Mouse (Mus musculus) megakaryocyte, adult 5-6 weeks (primary cell): ENCODE results near the gene Grip1. TPM values are rescaled to one million over a fixed set of nuclear protein-coding genes. Genes with fewer than 3 reads are reported as not detected.

ENCODE experiments used
- ATAC-seq: 2 replicates; pipeline ENCODE4 v1.8.0; 2016; ENCODE audit warnings: mild to moderate bottlenecking, inconsistent platforms; ENCODE audit not compliant: poor library complexity, severe bottlenecking
- total RNA-seq, 2 experiments: library from RNA; stranded (forward) in 1 of 2; stranded (reverse) in 1 of 2; fragments of 153-499, 151-499 nt in 1 of 2; fragments of 221-1000, 200-1000 nt in 1 of 2; gene quantifications; 2 replicates each; pipeline versions ENCODE4 v1.2.3 to v1.2.4; 2015 to 2017

Grip1 gene
- total RNA-seq, 2 experiments from 2014 or later = not detected

- no peak for ATAC-seq
Observed at GRCm38 (mm10) chr10:119558432-119558831, 104.8 kb downstream of the Grip1 start.

- ATAC-seq = no peak
Observed at GRCm38 (mm10) chr10:119564862-119565261, 111.2 kb downstream of the Grip1 start.

- no peak for ATAC-seq
Observed at GRCm38 (mm10) chr10:119573134-119573533, 119.5 kb downstream of the Grip1 start.

- ATAC-seq = no peak
Observed at GRCm38 (mm10) chr10:119575780-119576179, 122.2 kb downstream of the Grip1 start.

GRCm38 (mm10) chr10:119580024-119580423, 126.4 kb downstream of the Grip1 start:
- ATAC-seq = no peak

GRCm38 (mm10) chr10:119584666-119585065, 131.0 kb downstream of the Grip1 start:
- no peak for ATAC-seq

- no peak for ATAC-seq
Observed at GRCm38 (mm10) chr10:119586976-119587375, 133.3 kb downstream of the Grip1 start.

GRCm38 (mm10) chr10:119596822-119597221, 143.2 kb downstream of the Grip1 start:
- ATAC-seq = no peak

GRCm38 (mm10) chr10:119607501-119607900, 153.9 kb downstream of the Grip1 start:
- no peak for ATAC-seq

- no peak for ATAC-seq
Observed at GRCm38 (mm10) chr10:119608998-119609397, 155.4 kb downstream of the Grip1 start.

- peak; percentile 38; the same call in 1 of the 2 replicates for ATAC-seq
Observed at GRCm38 (mm10) chr10:119610279-119610895, 156.8 kb downstream of the Grip1 start.

GRCm38 (mm10) chr10:119612034-119612433, 158.4 kb downstream of the Grip1 start:
- no peak for ATAC-seq

GRCm38 (mm10) chr10:119614726-119615125, 161.1 kb downstream of the Grip1 start:
- ATAC-seq = no peak

- ATAC-seq = no peak
Observed at GRCm38 (mm10) chr10:119615240-119615885, 161.7 kb downstream of the Grip1 start.

- no peak for ATAC-seq
Observed at GRCm38 (mm10) chr10:119616078-119616477, 162.4 kb downstream of the Grip1 start.

GRCm38 (mm10) chr10:119628656-119629055, 175.0 kb downstream of the Grip1 start:
- ATAC-seq = no peak

- ATAC-seq = no peak
Observed at GRCm38 (mm10) chr10:119630401-119630800, 176.8 kb downstream of the Grip1 start.

- ATAC-seq = no peak
Observed at GRCm38 (mm10) chr10:119631966-119632365, 178.3 kb downstream of the Grip1 start.

GRCm38 (mm10) chr10:119634544-119634943, 180.9 kb downstream of the Grip1 start:
- ATAC-seq = no peak

GRCm38 (mm10) chr10:119640534-119640933, 186.9 kb downstream of the Grip1 start:
- no peak for ATAC-seq

GRCm38 (mm10) chr10:119641011-119641410, 187.4 kb downstream of the Grip1 start:
- ATAC-seq = no peak

- ATAC-seq = no peak
Observed at GRCm38 (mm10) chr10:119644289-119644688, 190.7 kb downstream of the Grip1 start.
